Mouse (Mus musculus) hindbrain, embryonic 10.5 days (tissue): Measurements from ENCODE around the gene En2. TPM values are rescaled to one million over a fixed set of nuclear protein-coding genes. Genes with fewer than 3 reads are reported as not detected.

Experiments used
- DNase-seq: peaks from one replicate; pipeline ENCODE4 v3.0.0-alpha.2; 2017; ENCODE audit warnings: low spot score
- H3K27ac ChIP-seq: fragments of 300-500 bp; sonication (generic); 2 replicates; pipeline ENCODE4 v1.5.1; 2016; ENCODE audit warnings: mild to moderate bottlenecking, moderate library complexity
- H3K27me3 ChIP-seq: fragments of 300-500 bp; sonication (generic); 2 replicates; pipeline ENCODE4 v1.6.1; 2016; ENCODE audit warnings: mild to moderate bottlenecking; ENCODE audit not compliant: poor library complexity, insufficient read depth, severe bottlenecking
- H3K36me3 ChIP-seq: fragments of 300-500 bp; sonication (generic); 2 replicates; pipeline ENCODE4 v1.6.1; 2016; ENCODE audit warnings: mild to moderate bottlenecking, moderate library complexity
- H3K4me1 ChIP-seq: fragments of 300-500 bp; sonication (generic); replicated peaks from 2 replicates; pipeline ENCODE4 v1.6.1; 2016; ENCODE audit warnings: mild to moderate bottlenecking
- H3K4me3 ChIP-seq: fragments of 300-500 bp; sonication (generic); 2 replicates; pipeline ENCODE4 v1.5.1; 2016; ENCODE audit warnings: mild to moderate bottlenecking, moderate library complexity
- H3K9me3 ChIP-seq: fragments of 300-500 bp; sonication (generic); 2 replicates; pipeline ENCODE4 v1.6.1; 2016; ENCODE audit warnings: mild to moderate bottlenecking, moderate library complexity
- WGBS: fragments of 180-500 bp; shearing (Covaris S2); methylation state at CpG from one replicate; pipeline ENCODE4 v1.1.7; 2016; 5-methylcytosine and 5-hydroxymethylcytosine counted together
- polyA plus RNA-seq: library from polyadenylated mRNA; unstranded; fragments of >200 nt; fragmentation: Nextera tagmentation; extraction: Ambion mirVana; gene quantifications from 2 replicates; pipeline ENCODE4 v1.2.1, GENCODE M21; 2016

The En2 gene
- polyA plus RNA-seq, 1 experiment from 2014 or later, result 0.50 TPM

- Histone ChIP-seq H3K36me3 (peaks cover 32% of the 10 kb centered on the region), H3K4me1 (peaks cover 54% of the 10 kb centered on the region), H3K27ac (peak overlapping the region; percentile 93), H3K27me3 (peaks cover 98% of the 10 kb centered on the region), H3K4me3 (peak overlapping the region; percentile 69), H3K9me3 (no peaks in the 10 kb centered on the region)
- under 1% methylated on average over 111 of the region's 111 CpGs for WGBS
- DNase-seq, result peak; percentile 72
These were observed 1.1 kb downstream of the En2 start for GRCm38 (mm10) chr5:28166256-28167231.

- Histone ChIP-seq H3K4me1 (peaks cover 42% of the 10 kb centered on the region), H3K36me3 (peaks cover 32% of the 10 kb centered on the region), H3K27me3 (peaks cover 98% of the 10 kb centered on the region), H3K4me3 (peak overlapping the region; percentile 69), H3K9me3 (no peaks in the 10 kb centered on the region), H3K27ac (peak overlapping the region; percentile 93)
- under 1% methylated on average over 29 of the region's 29 CpGs for WGBS
- peak; percentile 59 for DNase-seq
These were observed 2.2 kb downstream of the En2 start for GRCm38 (mm10) chr5:28167611-28168252.

GRCm38 (mm10) chr5:28168253-28169165, 3.0 kb downstream of the En2 start:
- Histone ChIP-seq H3K27me3 (peaks cover 98% of the 10 kb centered on the region), H3K4me1 (peaks cover 44% of the 10 kb centered on the region), H3K4me3 (peak overlapping the region; percentile 69), H3K36me3 (peaks cover 32% of the 10 kb centered on the region), H3K9me3 (no peaks in the 10 kb centered on the region), H3K27ac (peak overlapping the region; percentile 93)
- under 1% methylated on average over 36 of the region's 36 CpGs for WGBS
- peak; percentile 64 for DNase-seq

- DNase-seq, result peak; percentile 47
- H3K9me3 ChIP-seq, result no peaks in the 10 kb centered on the region
- H3K4me1 ChIP-seq, result peaks cover 46% of the 10 kb centered on the region
- H3K4me3 ChIP-seq, result peak overlapping the region; percentile 69
- H3K36me3 ChIP-seq, result peaks cover 32% of the 10 kb centered on the region
- H3K27ac ChIP-seq, result peak overlapping the region; percentile 93
- H3K27me3 ChIP-seq, result peaks cover 98% of the 10 kb centered on the region
- WGBS, result 3% methylated on average over 5 of the region's 5 CpGs
These were observed 3.8 kb downstream of the En2 start for GRCm38 (mm10) chr5:28169166-28169801.

GRCm38 (mm10) chr5:28170081-28170480, 4.6 kb downstream of the En2 start:
- peak; percentile 63 for DNase-seq
- Histone ChIP-seq H3K4me1 (peaks cover 47% of the 10 kb centered on the region), H3K27ac (peak overlapping the region; percentile 93), H3K9me3 (no peaks in the 10 kb centered on the region), H3K27me3 (peaks cover 98% of the 10 kb centered on the region), H3K36me3 (peaks cover 32% of the 10 kb centered on the region), H3K4me3 (peak overlapping the region; percentile 69)
- 3% methylated on average over 17 of the region's 17 CpGs for WGBS

- peaks cover 47% of the 10 kb centered on the region for H3K4me1 ChIP-seq
- H3K36me3 ChIP-seq, result peaks cover 32% of the 10 kb centered on the region
- H3K27ac ChIP-seq, result peak overlapping the region; percentile 84
- H3K9me3 ChIP-seq, result no peaks in the 10 kb centered on the region
- WGBS, result 2% methylated on average over 19 of the region's 19 CpGs
- H3K4me3 ChIP-seq, result peak overlapping the region; percentile 69
- peak; percentile 71 for DNase-seq
- H3K27me3 ChIP-seq, result peaks cover 98% of the 10 kb centered on the region
These were observed 5.4 kb downstream of the En2 start for GRCm38 (mm10) chr5:28170892-28171291.

GRCm38 (mm10) chr5:28171667-28172066, 6.2 kb downstream of the En2 start:
- 15% methylated on average over 5 of the region's 5 CpGs for WGBS
- Histone ChIP-seq H3K4me1 (peaks cover 45% of the 10 kb centered on the region), H3K36me3 (peaks cover 32% of the 10 kb centered on the region), H3K27ac (peak overlapping the region; percentile 35), H3K4me3 (peak overlapping the region; percentile 48), H3K9me3 (no peaks in the 10 kb centered on the region), H3K27me3 (peaks cover 98% of the 10 kb centered on the region)
- DNase-seq, result no peak

- Histone ChIP-seq H3K4me1 (peaks cover 44% of the 10 kb centered on the region), H3K27me3 (peaks cover 98% of the 10 kb centered on the region), H3K27ac (peak overlapping the region; percentile 93), H3K9me3 (no peaks in the 10 kb centered on the region), H3K36me3 (peaks cover 32% of the 10 kb centered on the region), H3K4me3 (peak overlapping the region; percentile 48)
- WGBS, result 7% methylated on average over 8 of the region's 8 CpGs
- peak; percentile 22 for DNase-seq
These were observed 6.9 kb downstream of the En2 start for GRCm38 (mm10) chr5:28172261-28172920.

GRCm38 (mm10) chr5:28172921-28173670, 7.6 kb downstream of the En2 start:
- H3K27ac ChIP-seq, result peak overlapping the region; percentile 93
- peaks cover 28% of the 10 kb centered on the region for H3K36me3 ChIP-seq
- H3K27me3 ChIP-seq, result peaks cover 98% of the 10 kb centered on the region
- peak; percentile 35 for DNase-seq
- peaks cover 46% of the 10 kb centered on the region for H3K4me1 ChIP-seq
- H3K9me3 ChIP-seq, result no peaks in the 10 kb centered on the region
- peak overlapping the region; percentile 48 for H3K4me3 ChIP-seq
- WGBS, result 4% methylated on average over 4 of the region's 4 CpGs

- H3K4me1 ChIP-seq, result peaks cover 51% of the 10 kb centered on the region
- peak overlapping the region; percentile 93 for H3K27ac ChIP-seq
- no peak for DNase-seq
- WGBS, result 4% methylated on average over 1 of the region's 1 CpGs
- H3K4me3 ChIP-seq, result peak overlapping the region; percentile 48
- no peaks in the 10 kb centered on the region for H3K9me3 ChIP-seq
- H3K27me3 ChIP-seq, result peaks cover 98% of the 10 kb centered on the region
- peaks cover 22% of the 10 kb centered on the region for H3K36me3 ChIP-seq
These were observed 8.2 kb downstream of the En2 start for GRCm38 (mm10) chr5:28173674-28174073.

GRCm38 (mm10) chr5:28174086-28174485, 8.6 kb downstream of the En2 start:
- H3K4me3 ChIP-seq, result peak overlapping the region; percentile 48
- DNase-seq, result peak; percentile 39
- peaks cover 54% of the 10 kb centered on the region for H3K4me1 ChIP-seq
- peaks cover 98% of the 10 kb centered on the region for H3K27me3 ChIP-seq
- H3K27ac ChIP-seq, result peak overlapping the region; percentile 93
- H3K9me3 ChIP-seq, result no peaks in the 10 kb centered on the region
- peaks cover 18% of the 10 kb centered on the region for H3K36me3 ChIP-seq
- WGBS, result 0% methylated on average over 9 of the region's 9 CpGs
